Mouse (Mus musculus) small intestine, adult 2 months (tissue): Measurements from ENCODE around the gene Zfp74. TPM values are rescaled to one million over a fixed set of nuclear protein-coding genes. Genes with fewer than 3 reads are reported as not detected.

Source experiments
- H3K27ac ChIP-seq: fragments of 200-500 bp; 2 replicates; pipeline ENCODE4 v1.5.1; 2012; ENCODE audit warnings: low read depth, low read length, control low read depth, inconsistent platforms; ENCODE audit not compliant: insufficient read depth
- H3K27me3 ChIP-seq: fragments of 200-500 bp; 2 replicates; pipeline ENCODE4 v1.6.1; 2012; ENCODE audit warnings: mild to moderate bottlenecking, moderate library complexity, low read length, inconsistent platforms; ENCODE audit not compliant: control insufficient read depth, insufficient read depth
- H3K36me3 ChIP-seq: fragments of 200-500 bp; 2 replicates; pipeline ENCODE4 v1.6.1; 2012; ENCODE audit warnings: mild to moderate bottlenecking, low read length, control low read depth, inconsistent platforms; ENCODE audit not compliant: control insufficient read depth, insufficient read depth
- H3K4me1 ChIP-seq: fragments of 200-500 bp; 2 replicates; pipeline ENCODE4 v1.6.1; 2012; ENCODE audit warnings: low read length, inconsistent platforms, mixed read lengths; ENCODE audit not compliant: control insufficient read depth, insufficient read depth, insufficient read length
- H3K4me3 ChIP-seq: fragments of 200-500 bp; 2 replicates; pipeline ENCODE4 v1.5.1; 2012; ENCODE audit warnings: low read depth, mild to moderate bottlenecking, control low read depth, inconsistent platforms, low read length, moderate library complexity
- CTCF ChIP-seq: fragments of 200-500 bp; IDR thresholded peaks from 2 replicates; pipeline ENCODE4 v1.5.1; 2012; ENCODE audit warnings: low read depth, mild to moderate bottlenecking, control low read depth, inconsistent platforms, low read length, moderate library complexity, mixed read lengths; ENCODE audit not compliant: insufficient replicate concordance, insufficient read length; ENCODE audit errors: extremely low read depth
- POLR2A ChIP-seq: fragments of 200-500 bp; IDR thresholded peaks from 2 replicates; pipeline ENCODE4 v1.6.1; 2012; ENCODE audit warnings: low read depth, mild to moderate bottlenecking, control low read depth, inconsistent platforms, low read length, moderate library complexity
- WGBS: fragments of 180-500 bp; shearing (Covaris S2); methylation state at CpG from one replicate; pipeline ENCODE4 v1.1.7; 2018; 5-methylcytosine and 5-hydroxymethylcytosine counted together
- polyA plus RNA-seq: library from polyadenylated mRNA; depleted of rRNA; stranded (reverse); fragments of >200 nt; gene quantifications from 2 replicates; pipeline ENCODE4 v1.2.3, GENCODE M21; 2012

Gene Zfp74
- polyA plus RNA-seq, 1 experiment = 2.7 TPM

DNA sequence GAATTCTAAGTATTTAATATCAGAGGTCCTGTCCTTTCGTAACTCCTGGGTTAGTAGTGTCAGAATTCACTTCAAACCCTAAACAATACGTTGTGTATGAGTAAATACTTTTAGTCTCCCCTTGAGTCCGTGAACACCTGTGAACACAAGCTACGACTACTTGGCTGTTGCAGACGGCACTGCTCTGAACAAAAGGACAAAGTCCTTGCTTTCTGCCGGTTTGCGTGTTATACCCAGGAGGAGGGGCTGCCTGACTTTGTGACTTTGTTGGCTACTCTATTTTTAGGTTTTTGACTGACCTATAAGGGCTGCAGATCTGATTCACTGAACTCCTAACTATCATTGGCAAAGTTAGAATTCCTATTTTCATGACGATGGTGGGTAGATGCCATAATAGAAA lies 32.2 kb upstream of the Zfp74 start:
- Histone ChIP-seq H3K4me1 (peaks cover 8% of the 10 kb centered on the region), H3K27ac (no peak overlapping the region; the same call in 1 of the 2 replicates), H3K4me3 (no peak overlapping the region), H3K36me3 (peaks cover 13% of the 10 kb centered on the region), H3K27me3 (no peaks in the 10 kb centered on the region)
- TF ChIP-seq POLR2A = no peak
- no peak for TF ChIP-seq CTCF
- 39% methylated on average over 8 of the region's 8 CpGs for WGBS

DNA sequence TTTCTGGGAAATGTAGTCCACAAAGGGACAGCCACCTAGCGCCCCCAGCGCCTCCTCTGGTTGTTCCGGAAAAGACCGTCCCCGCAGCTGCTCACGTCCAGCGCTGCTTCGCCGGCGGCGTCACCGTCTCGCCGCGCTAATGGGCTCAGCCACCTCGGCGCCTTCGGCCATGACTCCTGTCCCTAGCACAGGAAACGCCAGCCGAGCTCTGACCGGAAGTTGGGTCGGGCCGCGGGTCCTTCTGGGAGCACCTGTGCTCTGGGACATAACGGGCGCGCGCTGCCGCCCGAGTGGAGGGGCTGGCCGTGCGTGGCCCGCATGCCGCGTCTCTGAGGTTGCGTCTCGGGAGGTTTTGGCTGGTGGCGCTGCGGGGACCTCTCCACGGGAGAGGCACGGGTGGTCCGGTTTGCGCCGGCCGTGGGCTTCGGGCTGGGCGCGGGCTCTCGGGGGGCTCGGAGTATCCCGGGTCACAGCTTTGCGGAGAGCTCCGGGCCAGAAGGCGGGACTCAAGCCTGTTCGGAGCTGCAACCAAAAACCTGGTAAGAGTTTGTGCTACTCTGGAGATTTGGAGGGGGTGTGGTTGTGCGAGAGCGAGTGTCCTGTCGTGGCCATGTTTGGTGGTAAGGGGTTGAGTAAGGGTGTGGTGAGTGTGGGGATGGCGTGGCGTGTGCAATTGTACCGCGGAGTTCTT lies 29.9 kb upstream of the Zfp74 start, which contains the start of gene Zfp568:
Gene Zfp568 (plus strand): TSS at position 266 of the 691 bp plus-strand sequence.
- Histone ChIP-seq H3K4me1 (peaks cover 5% of the 10 kb centered on the region), H3K27me3 (no peaks in the 10 kb centered on the region), H3K4me3 (peak within 1 kb of the TSS; percentile 90), H3K36me3 (peaks cover 8% of the 10 kb centered on the region), H3K27ac (peak within 1 kb of the TSS; percentile 69)
- WGBS = under 1% methylated on average over 62 of the region's 62 CpGs
- TF ChIP-seq POLR2A = peak; percentile 95
- peak; percentile 56; the same call in 1 of the 2 replicates for TF ChIP-seq CTCF

DNA sequence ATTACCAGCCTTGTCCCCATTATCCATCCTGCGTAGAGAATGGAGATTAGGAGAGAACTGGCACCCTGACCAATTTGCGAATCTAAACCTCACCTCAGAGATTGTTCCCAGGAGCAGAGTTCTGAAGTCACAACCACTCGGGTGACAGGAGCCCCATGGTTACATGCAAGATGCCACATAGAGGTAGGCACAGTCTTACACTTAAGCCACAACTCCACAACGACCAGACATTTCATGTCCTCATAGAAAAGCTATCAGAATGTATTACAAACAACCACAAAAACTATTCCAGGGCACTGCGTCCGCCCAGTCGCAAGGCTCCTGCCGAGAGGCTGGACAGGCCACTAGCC lies 29.4 kb upstream of the Zfp74 start:
- no peak for TF ChIP-seq CTCF
- TF ChIP-seq POLR2A = no peak
- peaks cover 8% of the 10 kb centered on the region for H3K36me3 ChIP-seq
- no peaks in the 10 kb centered on the region for H3K27me3 ChIP-seq
- peaks cover 3% of the 10 kb centered on the region for H3K4me1 ChIP-seq
- H3K4me3 ChIP-seq = peak overlapping the region; percentile 90
- H3K27ac ChIP-seq = peak overlapping the region; percentile 69
- 1% methylated on average over 8 of the region's 8 CpGs for WGBS

DNA sequence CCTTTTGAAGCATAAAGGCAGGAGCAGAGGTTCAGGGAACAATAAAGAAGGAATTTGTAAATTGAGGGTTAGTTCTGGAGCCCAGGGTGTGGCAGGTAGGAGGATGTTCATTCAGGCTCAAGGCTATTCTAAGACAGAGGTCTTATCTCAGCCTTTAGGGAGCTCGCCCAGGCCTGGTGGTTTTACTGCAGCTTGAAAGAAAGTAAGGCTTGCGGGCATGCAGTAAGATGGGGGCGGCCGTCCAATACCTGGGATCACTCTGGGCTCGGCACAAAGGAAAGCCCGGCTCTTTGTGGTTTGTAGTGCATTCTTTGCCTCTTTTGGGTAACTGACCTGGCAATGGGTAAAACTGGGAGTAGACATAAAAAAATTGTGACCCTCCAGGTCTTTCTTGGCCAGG lies 29.0 kb upstream of the Zfp74 start:
- TF ChIP-seq CTCF (no peak), POLR2A (no peak)
- WGBS = 20% methylated on average over 6 of the region's 6 CpGs
- H3K4me3 ChIP-seq = peak overlapping the region; percentile 90

DNA sequence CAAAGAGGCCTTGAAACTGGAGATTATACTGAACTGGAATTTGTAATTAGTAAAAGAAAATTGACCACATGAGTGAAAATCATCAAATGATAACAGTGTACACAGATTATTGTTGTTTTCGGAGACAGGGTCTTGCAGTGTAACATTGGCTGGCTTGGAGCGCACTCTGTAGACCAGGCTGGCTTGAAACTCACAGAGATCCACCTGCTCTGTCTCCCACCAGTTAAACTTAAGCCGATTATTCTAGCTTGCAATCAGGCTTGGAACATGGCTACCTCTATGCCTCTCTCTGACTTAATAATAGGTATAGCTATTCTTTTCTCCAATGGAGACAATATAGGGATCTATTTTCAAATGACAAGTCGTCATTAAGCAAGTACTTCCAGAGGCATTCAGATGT lies 28.5 kb upstream of the Zfp74 start:
- Histone ChIP-seq H3K27me3 (no peaks in the 10 kb centered on the region), H3K4me3 (no peak overlapping the region), H3K4me1 (peaks cover 3% of the 10 kb centered on the region), H3K27ac (no peak overlapping the region), H3K36me3 (peaks cover under 1% of the 10 kb centered on the region; the same call in 1 of the 2 replicates)
- TF ChIP-seq CTCF = no peak
- no peak for TF ChIP-seq POLR2A
- WGBS = 85% methylated on average over 4 of the region's 4 CpGs

More for the DNA sequence above, 29.0 kb upstream of the Zfp74 start:
- H3K36me3 ChIP-seq = peaks cover 5% of the 10 kb centered on the region
- peak overlapping the region; percentile 69 for H3K27ac ChIP-seq
- peaks cover 3% of the 10 kb centered on the region for H3K4me1 ChIP-seq
- H3K27me3 ChIP-seq = no peaks in the 10 kb centered on the region

DNA sequence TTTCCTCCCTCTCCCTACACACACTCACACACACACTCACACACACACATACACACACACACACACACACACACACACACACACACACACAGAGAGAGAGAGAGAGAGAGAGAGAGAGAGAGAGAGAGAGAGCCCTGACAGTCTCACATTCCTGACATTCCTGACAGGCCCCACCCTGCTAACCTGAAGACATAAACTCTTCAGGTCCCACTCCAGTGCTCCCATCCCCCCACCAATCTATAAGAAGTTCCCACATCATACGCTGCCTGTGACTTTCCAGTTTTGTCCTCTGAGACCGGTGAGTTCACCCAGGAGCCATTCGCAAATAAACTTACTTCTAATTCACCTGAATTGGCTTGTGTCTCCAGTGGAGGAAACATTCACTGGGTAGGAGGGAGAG lies 28.0 kb upstream of the Zfp74 start:
- no peaks in the 10 kb centered on the region for H3K27me3 ChIP-seq
- H3K36me3 ChIP-seq = no peaks in the 10 kb centered on the region
- H3K4me1 ChIP-seq = peaks cover 3% of the 10 kb centered on the region
- H3K27ac ChIP-seq = no peak overlapping the region
- TF ChIP-seq POLR2A (no peak), CTCF (no peak)
- no peak overlapping the region for H3K4me3 ChIP-seq
- 83% methylated on average over 3 of the region's 3 CpGs for WGBS

DNA sequence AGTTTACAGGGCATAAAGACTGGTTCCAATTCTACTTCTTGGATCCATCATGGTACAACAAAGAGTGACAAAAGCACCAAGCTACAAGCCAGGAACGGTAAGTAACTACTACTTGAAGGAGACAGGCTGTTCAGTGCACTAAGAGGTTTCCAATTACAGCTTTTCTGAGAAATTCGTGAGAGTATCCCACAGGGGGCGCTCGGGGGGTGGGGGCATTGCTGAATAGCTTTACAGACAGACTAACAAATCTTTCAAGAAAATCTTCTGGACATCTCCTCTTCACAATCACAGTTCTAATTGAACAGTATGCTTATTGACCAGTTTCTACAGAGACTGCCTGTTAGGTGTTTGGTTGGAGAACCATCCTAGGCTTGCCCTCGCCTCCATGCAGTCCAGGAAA lies 27.6 kb upstream of the Zfp74 start:
- Histone ChIP-seq H3K4me1 (peaks cover 3% of the 10 kb centered on the region), H3K4me3 (no peak overlapping the region), H3K36me3 (no peaks in the 10 kb centered on the region), H3K27ac (no peak overlapping the region), H3K27me3 (no peaks in the 10 kb centered on the region)
- WGBS = 49% methylated on average over 5 of the region's 5 CpGs
- TF ChIP-seq POLR2A = no peak
- TF ChIP-seq CTCF = no peak
